Mouse (Mus musculus) spleen, adult 2 months (tissue): ENCODE measurements around the gene Slc35d2.

Experiments
- CTCF ChIP-seq: fragments of 200-500 bp; IDR thresholded peaks from 2 replicates; pipeline ENCODE4 v1.5.1; 2011; ENCODE audit warnings: mild to moderate bottlenecking, inconsistent platforms; ENCODE audit not compliant: insufficient read depth, insufficient read length, insufficient replicate concordance; ENCODE audit errors: extremely low read depth
- POLR2A ChIP-seq: fragments of 200-500 bp; IDR thresholded peaks from 2 replicates; pipeline ENCODE4 v1.6.1; 2011; ENCODE audit warnings: low read depth, low read length, inconsistent platforms

GRCm38 (mm10) chr13:64049535-64049934 is 79.6 kb downstream of the Slc35d2 start:
- TF ChIP-seq POLR2A (no peak), CTCF (no peak)
